Mouse (Mus musculus) limb, embryonic 13.5 days (tissue): ENCODE results near the gene Aunip. TPM values are rescaled to one million over a fixed set of nuclear protein-coding genes. Genes with fewer than 3 reads are reported as not detected.

Experiments
- ATAC-seq: fragments of 200-750 bp; cut with Nextera tagmentation; 2 replicates; pipeline ENCODE4 v1.8.0; 2017; ENCODE audit warnings: low read depth, moderate number of reproducible peaks, moderate TSS enrichment; ENCODE audit not compliant: low FRiP score
- H3K27ac ChIP-seq: fragments of 300-500 bp; sonication (generic); 2 replicates; pipeline ENCODE4 v1.5.1; 2015; ENCODE audit warnings: inconsistent platforms, mild to moderate bottlenecking, moderate library complexity
- H3K27me3 ChIP-seq: fragments of 300-500 bp; sonication (generic); 2 replicates; pipeline ENCODE4 v1.6.1; 2015; ENCODE audit warnings: mild to moderate bottlenecking, inconsistent platforms
- H3K36me3 ChIP-seq: fragments of 300-500 bp; sonication (generic); 2 replicates; pipeline ENCODE4 v1.6.1; 2015; ENCODE audit warnings: inconsistent platforms, mild to moderate bottlenecking, moderate library complexity
- H3K4me1 ChIP-seq: fragments of 300-500 bp; sonication (generic); 2 replicates; pipeline ENCODE4 v1.6.1; 2015; ENCODE audit warnings: inconsistent platforms
- H3K4me2 ChIP-seq: fragments of 300-500 bp; sonication (generic); replicated peaks from 2 replicates; pipeline ENCODE4 v1.6.1; 2015; ENCODE audit warnings: inconsistent platforms, mild to moderate bottlenecking, moderate library complexity
- H3K4me3 ChIP-seq: fragments of 300-500 bp; sonication (generic); 2 replicates; pipeline ENCODE4 v1.5.1; 2015; ENCODE audit warnings: moderate library complexity, mild to moderate bottlenecking, inconsistent platforms
- H3K9ac ChIP-seq: fragments of 300-500 bp; sonication (generic); 2 replicates; pipeline ENCODE4 v1.6.1; 2015; ENCODE audit warnings: mild to moderate bottlenecking, inconsistent platforms
- H3K9me3 ChIP-seq: fragments of 300-500 bp; sonication (generic); 2 replicates; pipeline ENCODE4 v1.6.1; 2016; ENCODE audit warnings: inconsistent platforms
- WGBS: fragments of 180-500 bp; shearing (Covaris S2); methylation state at CpG from one replicate; pipeline ENCODE4 v1.1.7; 2015; 5-methylcytosine and 5-hydroxymethylcytosine counted together
- polyA plus RNA-seq: library from polyadenylated mRNA; unstranded; fragments of >200 nt; fragmentation: Nextera tagmentation; extraction: Ambion mirVana; gene quantifications from 2 replicates; pipeline ENCODE4 v1.2.1, GENCODE M21; 2015

The Aunip gene
- 10.6 and 10.8 TPM in 2 replicates for polyA plus RNA-seq

GRCm38 (mm10) chr4:134510845-134511411, at the start of gene Aunip:
Gene Aunip (plus strand): TSS chr4:134510999.
- H3K27me3 ChIP-seq = no peaks in the 10 kb centered on the region
- peak; percentile 94 for ATAC-seq
- no peak within 1 kb of the TSS for H3K27ac ChIP-seq
- no peaks in the 10 kb centered on the region for H3K36me3 ChIP-seq
- no peaks in the 10 kb centered on the region for H3K9me3 ChIP-seq
- H3K4me3 ChIP-seq = peak within 1 kb of the TSS; percentile 66
- peak within 1 kb of the TSS; percentile 95 for H3K4me2 ChIP-seq
- H3K4me1 ChIP-seq = peaks cover 14% of the 10 kb centered on the region
- peak within 1 kb of the TSS; percentile 67 for H3K9ac ChIP-seq
- under 1% methylated on average over 42 of the region's 42 CpGs for WGBS

- Histone ChIP-seq H3K9me3 (no peaks in the 10 kb centered on the region), H3K4me2 (no peak overlapping the region), H3K4me1 (no peaks in the 10 kb centered on the region), H3K9ac (no peak overlapping the region), H3K27me3 (peaks cover 2% of the 10 kb centered on the region; the same call in 1 of the 2 replicates), H3K4me3 (no peak overlapping the region), H3K27ac (no peak overlapping the region), H3K36me3 (no peaks in the 10 kb centered on the region)
- whole genome bisulfite sequencing = 77% methylated on average over 5 of the region's 5 CpGs
- ATAC-seq = no peak
Observed at GRCm38 (mm10) chr4:134461252-134461651, 49.5 kb upstream of the Aunip start.

GRCm38 (mm10) chr4:134465789-134466188, 45.0 kb upstream of the Aunip start:
- Histone ChIP-seq H3K27ac (no peak overlapping the region), H3K36me3 (peaks cover 2% of the 10 kb centered on the region; the same call in 1 of the 2 replicates), H3K9me3 (no peaks in the 10 kb centered on the region), H3K4me3 (no peak overlapping the region), H3K4me2 (no peak overlapping the region), H3K27me3 (no peaks in the 10 kb centered on the region), H3K9ac (no peak overlapping the region), H3K4me1 (peaks cover 17% of the 10 kb centered on the region)
- ATAC-seq = no peak
- WGBS = 42% methylated on average over 12 of the region's 12 CpGs

GRCm38 (mm10) chr4:134466381-134467262, 44.2 kb upstream of the Aunip start:
- no peak overlapping the region for H3K27ac ChIP-seq
- WGBS = 74% methylated on average over 11 of the region's 11 CpGs
- peaks cover 9% of the 10 kb centered on the region for H3K36me3 ChIP-seq
- H3K4me2 ChIP-seq = peak overlapping the region; percentile 96
- H3K27me3 ChIP-seq = no peaks in the 10 kb centered on the region
- no peak overlapping the region for H3K4me3 ChIP-seq
- H3K9me3 ChIP-seq = no peaks in the 10 kb centered on the region
- no peak for ATAC-seq
- no peak overlapping the region for H3K9ac ChIP-seq
- H3K4me1 ChIP-seq = peaks cover 20% of the 10 kb centered on the region

GRCm38 (mm10) chr4:134467435-134468214, 43.2 kb upstream of the Aunip start:
- ATAC-seq = peak; percentile 26; the same call in 1 of the 2 replicates
- no peaks in the 10 kb centered on the region for H3K27me3 ChIP-seq
- peak overlapping the region; percentile 69 for H3K9ac ChIP-seq
- H3K4me3 ChIP-seq = peak overlapping the region; percentile 93
- H3K9me3 ChIP-seq = no peaks in the 10 kb centered on the region
- peak overlapping the region; percentile 96 for H3K4me2 ChIP-seq
- WGBS = under 1% methylated on average over 31 of the region's 31 CpGs
- peaks cover 20% of the 10 kb centered on the region for H3K4me1 ChIP-seq
- H3K27ac ChIP-seq = peak overlapping the region; percentile 10; the same call in 1 of the 2 replicates
- H3K36me3 ChIP-seq = peaks cover 18% of the 10 kb centered on the region

GRCm38 (mm10) chr4:134468215-134468575, 42.6 kb upstream of the Aunip start, which contains the start of gene Stmn1:
Gene Stmn1 (plus strand): TSS chr4:134468320.
- Histone ChIP-seq H3K27me3 (no peaks in the 10 kb centered on the region), H3K9me3 (no peaks in the 10 kb centered on the region), H3K4me1 (peaks cover 20% of the 10 kb centered on the region), H3K27ac (peak within 1 kb of the TSS; percentile 87), H3K9ac (peak within 1 kb of the TSS; percentile 93), H3K36me3 (peaks cover 23% of the 10 kb centered on the region), H3K4me3 (peak within 1 kb of the TSS; percentile 93), H3K4me2 (peak within 1 kb of the TSS; percentile 96)
- WGBS = 1% methylated on average over 31 of the region's 31 CpGs
- peak; percentile 96 for ATAC-seq

- peak; percentile 85 for ATAC-seq
- peak overlapping the region; percentile 93 for H3K9ac ChIP-seq
Observed at GRCm38 (mm10) chr4:134468578-134469266, 42.1 kb upstream of the Aunip start.

GRCm38 (mm10) chr4:134469341-134469796, 41.4 kb upstream of the Aunip start:
- WGBS = 22% methylated on average over 6 of the region's 6 CpGs
- H3K4me1 ChIP-seq = peaks cover 23% of the 10 kb centered on the region

More at GRCm38 (mm10) chr4:134468578-134469266, 42.1 kb upstream of the Aunip start:
- peaks cover 20% of the 10 kb centered on the region for H3K4me1 ChIP-seq
- H3K27me3 ChIP-seq = no peaks in the 10 kb centered on the region
- H3K4me2 ChIP-seq = peak overlapping the region; percentile 96
- H3K27ac ChIP-seq = peak overlapping the region; percentile 87
- under 1% methylated on average over 58 of the region's 68 CpGs for WGBS
- peak overlapping the region; percentile 93 for H3K4me3 ChIP-seq
- no peaks in the 10 kb centered on the region for H3K9me3 ChIP-seq
- H3K36me3 ChIP-seq = peaks cover 25% of the 10 kb centered on the region

GRCm38 (mm10) chr4:134469985-134470384, 40.8 kb upstream of the Aunip start:
- Histone ChIP-seq H3K9ac (peak overlapping the region; percentile 93), H3K4me1 (peaks cover 23% of the 10 kb centered on the region), H3K27me3 (no peaks in the 10 kb centered on the region), H3K9me3 (no peaks in the 10 kb centered on the region), H3K4me3 (peak overlapping the region; percentile 93), H3K4me2 (peak overlapping the region; percentile 96), H3K27ac (no peak overlapping the region), H3K36me3 (peaks cover 37% of the 10 kb centered on the region)
- WGBS = 74% methylated on average over 3 of the region's 3 CpGs
- ATAC-seq = no peak

More at GRCm38 (mm10) chr4:134469341-134469796, 41.4 kb upstream of the Aunip start:
- ATAC-seq = no peak
- Histone ChIP-seq H3K27me3 (no peaks in the 10 kb centered on the region), H3K4me3 (peak overlapping the region; percentile 93), H3K27ac (no peak overlapping the region), H3K9ac (peak overlapping the region; percentile 93), H3K36me3 (peaks cover 31% of the 10 kb centered on the region), H3K4me2 (peak overlapping the region; percentile 96), H3K9me3 (no peaks in the 10 kb centered on the region)

GRCm38 (mm10) chr4:134471469-134471868, 39.3 kb upstream of the Aunip start:
- no peaks in the 10 kb centered on the region for H3K27me3 ChIP-seq
- peaks cover 52% of the 10 kb centered on the region for H3K36me3 ChIP-seq
- no peak overlapping the region for H3K4me3 ChIP-seq
- peak overlapping the region; percentile 96; the same call in 1 of the 2 replicates for H3K4me2 ChIP-seq
- H3K27ac ChIP-seq = no peak overlapping the region
- H3K9me3 ChIP-seq = no peaks in the 10 kb centered on the region
- ATAC-seq = no peak
- H3K4me1 ChIP-seq = peaks cover 23% of the 10 kb centered on the region
- H3K9ac ChIP-seq = no peak overlapping the region

- H3K9ac ChIP-seq = no peak overlapping the region
- no peaks in the 10 kb centered on the region for H3K9me3 ChIP-seq
- no peak for ATAC-seq
- H3K4me2 ChIP-seq = no peak overlapping the region
- no peak overlapping the region for H3K27ac ChIP-seq
- 79% methylated on average over 4 of the region's 4 CpGs for WGBS
- H3K36me3 ChIP-seq = peaks cover 57% of the 10 kb centered on the region
- H3K4me3 ChIP-seq = no peak overlapping the region
- peaks cover 19% of the 10 kb centered on the region for H3K4me1 ChIP-seq
- H3K27me3 ChIP-seq = no peaks in the 10 kb centered on the region
Observed at GRCm38 (mm10) chr4:134473764-134474163, 37.0 kb upstream of the Aunip start.
